Mouse (Mus musculus) heart, embryonic 10.5 days (tissue): Measurements from ENCODE around the gene Enkd1. TPM values are rescaled to one million over a fixed set of nuclear protein-coding genes. Genes with fewer than 3 reads are reported as not detected.

ENCODE experiments used
- DNase-seq: peaks from one replicate; pipeline ENCODE4 v3.0.0-alpha.2; 2017; ENCODE audit warnings: low spot score
- H3K27ac ChIP-seq: fragments of 300-500 bp; sonication (generic); 2 replicates; pipeline ENCODE4 v1.5.1; 2016; ENCODE audit warnings: mild to moderate bottlenecking
- H3K27me3 ChIP-seq: fragments of 300-500 bp; sonication (generic); 2 replicates; pipeline ENCODE4 v1.6.1; 2016; ENCODE audit warnings: mild to moderate bottlenecking; ENCODE audit not compliant: poor library complexity, insufficient read depth, severe bottlenecking
- H3K36me3 ChIP-seq: fragments of 300-500 bp; sonication (generic); 2 replicates; pipeline ENCODE4 v1.6.1; 2016; ENCODE audit warnings: mild to moderate bottlenecking, moderate library complexity
- H3K4me1 ChIP-seq: fragments of 300-500 bp; sonication (generic); 2 replicates; pipeline ENCODE4 v1.6.1; 2016; ENCODE audit warnings: mild to moderate bottlenecking
- H3K4me3 ChIP-seq: fragments of 300-500 bp; sonication (generic); 2 replicates; pipeline ENCODE4 v1.5.1; 2016; ENCODE audit warnings: mild to moderate bottlenecking, moderate library complexity
- H3K9me3 ChIP-seq: fragments of 300-500 bp; sonication (generic); 2 replicates; pipeline ENCODE4 v1.6.1; 2016; ENCODE audit warnings: mild to moderate bottlenecking, moderate library complexity
- WGBS: fragments of 180-500 bp; shearing (Covaris S2); methylation state at CpG from one replicate; pipeline ENCODE4 v1.1.7; 2016; 5-methylcytosine and 5-hydroxymethylcytosine counted together
- polyA plus RNA-seq: library from polyadenylated mRNA; unstranded; fragments of >200 nt; fragmentation: Nextera tagmentation; extraction: Ambion mirVana; gene quantifications from 2 replicates; pipeline ENCODE4 v1.2.1, GENCODE M21; 2016

Gene Enkd1
- polyA plus RNA-seq, 1 experiment from 2014 or later: 28.8 TPM

DNA sequence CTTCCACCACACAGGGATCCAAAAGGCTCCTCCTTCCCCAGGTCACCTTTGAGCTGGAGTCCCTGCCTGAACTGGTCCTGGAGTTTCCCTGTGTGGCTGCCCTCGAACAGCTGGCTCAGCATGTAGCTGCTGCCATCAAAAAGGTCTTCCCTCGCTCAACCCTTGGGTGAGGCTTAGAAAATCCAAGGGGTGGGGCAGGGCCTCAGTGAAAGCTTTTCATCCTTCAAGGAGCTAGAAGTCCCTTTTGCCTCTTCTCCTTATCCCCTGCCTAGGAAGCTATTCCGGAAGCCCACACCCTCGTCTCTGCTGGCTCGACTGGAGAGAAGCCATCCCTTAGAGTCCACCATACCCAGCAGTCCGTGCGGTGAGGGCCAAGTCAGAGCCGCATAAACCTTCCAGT, 20.5 kb downstream of the Enkd1 start:
- Histone ChIP-seq H3K27me3 (peaks cover 20% of the 10 kb centered on the region; the same call in 1 of the 2 replicates), H3K36me3 (peaks cover 16% of the 10 kb centered on the region), H3K27ac (no peak overlapping the region), H3K4me3 (no peak overlapping the region), H3K9me3 (no peaks in the 10 kb centered on the region), H3K4me1 (peaks cover 31% of the 10 kb centered on the region)
- DNase-seq: no peak
- WGBS: 65% methylated on average over 8 of the region's 8 CpGs

DNA sequence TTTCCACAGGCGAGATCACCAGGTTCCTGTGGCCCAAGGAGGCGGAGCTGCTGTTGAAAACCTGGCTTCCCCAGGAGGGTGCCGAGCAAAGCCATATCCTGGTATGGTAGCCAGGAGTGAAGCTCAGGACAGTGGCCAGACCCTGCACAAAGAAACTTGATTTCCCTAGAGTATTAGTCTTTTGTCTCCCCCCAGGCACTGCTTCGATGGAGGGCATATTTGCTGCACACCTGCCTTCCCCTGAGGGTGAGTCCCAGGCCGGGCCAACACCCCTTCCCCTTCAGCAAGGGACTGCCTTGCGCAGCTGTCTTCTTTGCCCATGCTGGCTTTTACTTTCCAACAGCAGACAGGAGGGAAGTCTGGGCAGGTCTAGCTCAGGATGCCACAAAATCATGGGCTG, 21.5 kb downstream of the Enkd1 start:
- no peak overlapping the region for H3K27ac ChIP-seq
- WGBS: 71% methylated on average over 6 of the region's 6 CpGs
- H3K36me3 ChIP-seq: peaks cover 26% of the 10 kb centered on the region
- no peaks in the 10 kb centered on the region for H3K9me3 ChIP-seq
- H3K4me1 ChIP-seq: peaks cover 31% of the 10 kb centered on the region
- peak overlapping the region; percentile 41; the same call in 1 of the 2 replicates for H3K4me3 ChIP-seq
- peaks cover 20% of the 10 kb centered on the region; the same call in 1 of the 2 replicates for H3K27me3 ChIP-seq
- DNase-seq: no peak

DNA sequence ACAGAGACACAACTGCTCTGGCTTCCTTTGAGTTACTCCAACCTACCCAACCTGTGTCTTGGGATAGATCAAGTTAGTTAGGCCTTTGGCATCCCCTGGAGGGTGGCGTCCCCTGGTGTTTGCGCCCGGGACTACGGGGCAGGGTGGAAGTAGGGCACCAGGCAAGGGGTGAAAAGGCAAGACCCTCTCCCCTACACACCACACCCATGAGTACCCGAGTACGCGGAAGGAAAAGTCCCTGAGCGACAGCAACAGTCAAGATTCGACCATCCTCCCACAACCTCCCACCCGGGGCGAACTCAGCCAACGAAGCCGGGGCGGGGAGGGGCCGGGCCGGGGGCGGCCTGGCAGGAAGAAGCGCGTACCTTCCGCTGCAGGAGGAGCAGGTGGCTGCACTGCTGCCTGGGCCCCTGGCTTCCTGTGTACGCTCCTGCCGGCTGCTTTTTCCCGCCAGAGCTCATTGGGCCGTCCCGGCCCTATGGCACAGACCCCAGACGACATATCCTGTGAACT, 22.2 kb downstream of the Enkd1 start, which contains the start of gene Carmil2:
Carmil2 (plus strand) TSS at position 479 of the 513 bp plus-strand sequence.
- Histone ChIP-seq H3K27me3 (peaks cover 20% of the 10 kb centered on the region; the same call in 1 of the 2 replicates), H3K27ac (no peak within 1 kb of the TSS), H3K9me3 (no peaks in the 10 kb centered on the region), H3K36me3 (peaks cover 33% of the 10 kb centered on the region), H3K4me1 (peaks cover 31% of the 10 kb centered on the region), H3K4me3 (peak within 1 kb of the TSS; percentile 41)
- no peak for DNase-seq
- WGBS: 11% methylated on average over 26 of the region's 26 CpGs

DNA sequence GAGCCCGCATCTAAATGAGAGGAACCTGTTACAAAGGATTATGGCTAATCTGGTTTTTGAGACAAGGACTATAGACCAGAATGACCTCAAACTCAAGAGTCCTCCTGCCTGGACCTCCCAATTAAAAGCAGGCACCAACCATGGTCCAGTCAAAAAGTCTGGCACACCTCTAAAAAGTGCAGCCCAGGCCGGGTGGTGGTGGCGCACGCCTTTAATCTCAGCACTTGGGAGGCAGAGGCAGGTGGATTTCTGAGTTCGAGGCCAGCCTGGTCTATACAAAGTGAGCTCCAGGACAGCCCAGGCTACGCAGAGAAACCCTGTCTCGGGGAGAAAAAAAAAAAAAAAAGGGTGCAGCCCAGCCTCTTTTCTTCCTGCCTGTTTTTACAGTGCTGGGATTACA, 22.7 kb downstream of the Enkd1 start:
- no peak for DNase-seq
- 78% methylated on average over 7 of the region's 7 CpGs for WGBS
- Histone ChIP-seq H3K36me3 (peaks cover 38% of the 10 kb centered on the region), H3K4me1 (peaks cover 31% of the 10 kb centered on the region), H3K9me3 (no peaks in the 10 kb centered on the region), H3K27ac (no peak overlapping the region), H3K4me3 (peak overlapping the region; percentile 41; the same call in 1 of the 2 replicates), H3K27me3 (peaks cover 20% of the 10 kb centered on the region; the same call in 1 of the 2 replicates)

DNA sequence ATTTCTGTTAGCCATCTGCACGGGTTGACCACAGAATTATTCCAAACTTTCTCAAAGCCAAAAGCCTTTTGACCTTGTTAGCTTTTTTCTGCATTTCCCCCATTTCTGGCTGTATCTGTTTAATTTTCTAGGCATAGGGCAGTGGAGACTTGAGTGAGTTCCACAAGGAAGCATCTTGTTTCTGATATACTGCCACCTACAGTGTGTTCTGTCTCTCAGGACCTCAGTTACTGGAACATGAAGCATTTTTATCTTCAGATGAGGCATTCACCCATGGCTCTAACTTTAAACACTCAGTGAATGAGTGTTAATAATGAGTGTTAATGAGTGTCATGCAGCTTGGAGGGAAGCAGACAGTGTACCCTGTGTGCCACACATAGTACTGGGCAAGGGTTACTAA, 30.1 kb downstream of the Enkd1 start:
- no peak for DNase-seq
- H3K27ac ChIP-seq: no peak overlapping the region
- H3K4me1 ChIP-seq: no peaks in the 10 kb centered on the region
- 88% methylated on average over 1 of the region's 1 CpGs for WGBS
- no peaks in the 10 kb centered on the region for H3K9me3 ChIP-seq
- H3K27me3 ChIP-seq: no peaks in the 10 kb centered on the region
- peaks cover 97% of the 10 kb centered on the region for H3K36me3 ChIP-seq
- no peak overlapping the region for H3K4me3 ChIP-seq

DNA sequence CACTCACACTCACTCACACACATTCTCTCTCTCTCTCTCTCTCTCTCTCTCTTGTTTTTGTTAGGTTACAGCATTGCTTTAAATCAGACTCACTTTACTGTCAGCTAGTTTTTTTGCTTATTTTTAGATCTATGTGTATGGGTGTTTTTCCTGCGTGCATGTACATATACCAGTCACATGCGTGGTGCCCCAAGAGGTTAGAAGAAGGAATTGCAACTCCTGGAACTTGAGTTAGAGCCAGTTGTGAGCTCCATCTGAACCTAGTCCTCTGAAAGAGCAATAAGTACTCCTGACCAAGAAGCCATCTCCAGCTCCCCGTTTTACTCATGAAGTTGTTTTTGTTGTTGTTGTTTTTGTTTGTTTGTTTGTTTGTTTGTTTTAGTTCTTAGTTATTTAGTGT, 46.8 kb downstream of the Enkd1 start:
- Histone ChIP-seq H3K36me3 (peaks cover 40% of the 10 kb centered on the region), H3K27me3 (no peaks in the 10 kb centered on the region), H3K4me1 (no peaks in the 10 kb centered on the region), H3K4me3 (no peak overlapping the region), H3K27ac (no peak overlapping the region), H3K9me3 (no peaks in the 10 kb centered on the region)
- 85% methylated on average over 3 of the region's 3 CpGs for WGBS
- DNase-seq: no peak

DNA sequence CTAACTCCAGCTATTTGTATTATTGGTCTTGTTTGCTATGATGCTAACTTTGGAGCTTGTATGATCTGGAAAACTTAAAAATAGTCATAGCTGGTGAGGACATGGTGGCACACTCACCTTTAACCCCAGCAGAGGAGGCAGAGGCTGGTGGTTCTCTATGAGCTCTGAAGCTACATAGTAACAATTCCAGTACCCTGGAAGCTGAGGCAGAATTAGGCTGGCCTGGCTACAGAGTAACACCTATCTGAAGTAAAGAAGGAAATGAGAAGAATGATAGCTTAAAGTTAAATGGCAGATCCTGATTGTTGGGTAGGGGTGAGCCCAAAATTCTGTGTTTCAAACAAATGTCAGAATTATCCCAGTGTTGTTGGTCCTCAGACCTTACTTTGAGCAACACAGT, 50.4 kb downstream of the Enkd1 start:
- DNase-seq: no peak
- Histone ChIP-seq H3K27ac (no peak overlapping the region), H3K27me3 (no peaks in the 10 kb centered on the region), H3K9me3 (no peaks in the 10 kb centered on the region), H3K4me1 (no peaks in the 10 kb centered on the region), H3K36me3 (peaks cover 40% of the 10 kb centered on the region), H3K4me3 (no peak overlapping the region)

Other genes with a start within 250 kb of the Enkd1 start
- 25.5 and 28.4 TPM in 2 replicates for gene Tppp3, start 236.7 kb downstream of the Enkd1 start, polyA plus RNA-seq
- 16.1 and 21.6 TPM in 2 replicates for gene Zdhhc1, start 211.3 kb downstream of the Enkd1 start, polyA plus RNA-seq
- gene Hsd11b2, start 189.5 kb downstream of the Enkd1 start, polyA plus RNA-seq: 14.8 and 37.5 TPM in 2 replicates
- 69.7 and 70.6 TPM in 2 replicates for gene Atp6v0d1, start 142.2 kb downstream of the Enkd1 start, polyA plus RNA-seq
- gene Ripor1, start 103.0 kb downstream of the Enkd1 start, polyA plus RNA-seq: 34.8 and 37.3 TPM in 2 replicates
- 70.3 and 103 TPM in 2 replicates for gene Ctcf, start 71.6 kb downstream of the Enkd1 start, polyA plus RNA-seq
- gene Agrp, start 70.8 kb downstream of the Enkd1 start, polyA plus RNA-seq: 0.31 and 0.35 TPM in 2 replicates
- 0.31 and 0.63 TPM in 2 replicates for gene Carmil2, start 21.9 kb downstream of the Enkd1 start, polyA plus RNA-seq
- gene Acd, start 7.1 kb downstream of the Enkd1 start, polyA plus RNA-seq: 46.6 and 52.9 TPM in 2 replicates
- gene Pard6a, start 7.1 kb downstream of the Enkd1 start, polyA plus RNA-seq: 12.8 and 14.1 TPM in 2 replicates
- not detected in 2 replicates for gene 4933405L10Rik, start 555 bp downstream of the Enkd1 start, polyA plus RNA-seq
- gene Gfod2, start 50.5 kb upstream of the Enkd1 start, polyA plus RNA-seq: 13.1 and 18.2 TPM in 2 replicates
- gene Ranbp10, start 119.1 kb upstream of the Enkd1 start, polyA plus RNA-seq: 8.6 and 10.4 TPM in 2 replicates
- gene Tsnaxip1, start 119.5 kb upstream of the Enkd1 start, polyA plus RNA-seq: 0.06 TPM in 2 replicates
- 46.5 and 55.2 TPM in 2 replicates for gene Cenpt, start 145.1 kb upstream of the Enkd1 start, polyA plus RNA-seq
- 61.6 and 74.0 TPM in 2 replicates for gene Thap11, start 146.9 kb upstream of the Enkd1 start, polyA plus RNA-seq
- 274 and 314 TPM in 2 replicates for gene Nutf2, start 152.4 kb upstream of the Enkd1 start, polyA plus RNA-seq
- gene Edc4, start 172.7 kb upstream of the Enkd1 start, polyA plus RNA-seq: 50.2 and 52.6 TPM in 2 replicates
- 0.43 and 0.46 TPM in 2 replicates for gene Nrn1l, start 185.4 kb upstream of the Enkd1 start, polyA plus RNA-seq
- gene Pskh1, start 192.2 kb upstream of the Enkd1 start, polyA plus RNA-seq: 30.3 and 30.4 TPM in 2 replicates
- 1.9 and 2.6 TPM in 2 replicates for gene Ctrl, start 225.7 kb upstream of the Enkd1 start, polyA plus RNA-seq
- gene Psmb10, start 230.2 kb upstream of the Enkd1 start, polyA plus RNA-seq: 70.7 and 75.4 TPM in 2 replicates
- 1.7 and 7.9 TPM in 2 replicates for gene Lcat, start 235.2 kb upstream of the Enkd1 start, polyA plus RNA-seq